Mouse (Mus musculus): ENCODE results near the gene Irs1.

- TF ChIP-seq USF1 (IDR thresholded peaks at IDR 0.05; ENCODE audit: low read depth, low read length), result no peak
- TF ChIP-seq CTCF (IDR thresholded peaks at IDR 0.05 in 2 of 3, conservative IDR thresholded peaks at IDR 0.05 in 1 of 3; ENCODE audit: control insufficient read depth in 1 of 3, insufficient read depth in 1 of 3, low read depth in 2 of 3, low read length in 3 of 3, poor library complexity in 1 of 3, severe bottlenecking in 1 of 3), result no peak
- no peak for TF ChIP-seq GABPA (IDR thresholded peaks at IDR 0.05; ENCODE audit: low read depth, low read length)
- no peak for TF ChIP-seq CHD2 (IDR thresholded peaks at IDR 0.05; ENCODE audit: low read length)
- no peak for TF ChIP-seq ETS1 (IDR thresholded peaks at IDR 0.05; ENCODE audit: low read depth, low read length)
- TF ChIP-seq POLR2A (IDR thresholded peaks at IDR 0.05; ENCODE audit: control insufficient read depth in 1 of 2, insufficient read depth in 1 of 2, low read depth in 1 of 2, low read length in 2 of 2, poor library complexity in 1 of 2), result no peak
- no peak for TF ChIP-seq JUND (IDR thresholded peaks at IDR 0.05; ENCODE audit: low read depth, low read length)
- TF ChIP-seq MAZ (IDR thresholded peaks at IDR 0.05; ENCODE audit: low read depth, low read length), result no peak
- no peak for TF ChIP-seq SIN3A (IDR thresholded peaks at IDR 0.05; ENCODE audit: low read length)
- no peak for TF ChIP-seq NELFE (IDR thresholded peaks at IDR 0.05; ENCODE audit: low read depth, low read length)
Measured at GRCm38 (mm10) chr1:82183913-82184442, 107.2 kb downstream of the Irs1 start.

All from MEL (cell line).